Mouse (Mus musculus) mouse embryonic stem cell (cell line): ENCODE results near the gene Erc2.

Experiments
- in situ Hi-C, 2 experiments: fragments of 300-500 bp; cut with MboI; formaldehyde crosslinking; loops; 1 replicate in 1 of 2; 3 replicates in 1 of 2; pipeline ENCODE4 v1.14.3; 2019 to 2020; ENCODE audit warnings: low sequenced_read_pairs in 2 of 2, low pct_unique_long_range_greater_than_20kb in 1 of 2, mixed read lengths in 1 of 2; ENCODE audit not compliant: unreplicated experiment in 1 of 2

Erc2 gene

DNA sequence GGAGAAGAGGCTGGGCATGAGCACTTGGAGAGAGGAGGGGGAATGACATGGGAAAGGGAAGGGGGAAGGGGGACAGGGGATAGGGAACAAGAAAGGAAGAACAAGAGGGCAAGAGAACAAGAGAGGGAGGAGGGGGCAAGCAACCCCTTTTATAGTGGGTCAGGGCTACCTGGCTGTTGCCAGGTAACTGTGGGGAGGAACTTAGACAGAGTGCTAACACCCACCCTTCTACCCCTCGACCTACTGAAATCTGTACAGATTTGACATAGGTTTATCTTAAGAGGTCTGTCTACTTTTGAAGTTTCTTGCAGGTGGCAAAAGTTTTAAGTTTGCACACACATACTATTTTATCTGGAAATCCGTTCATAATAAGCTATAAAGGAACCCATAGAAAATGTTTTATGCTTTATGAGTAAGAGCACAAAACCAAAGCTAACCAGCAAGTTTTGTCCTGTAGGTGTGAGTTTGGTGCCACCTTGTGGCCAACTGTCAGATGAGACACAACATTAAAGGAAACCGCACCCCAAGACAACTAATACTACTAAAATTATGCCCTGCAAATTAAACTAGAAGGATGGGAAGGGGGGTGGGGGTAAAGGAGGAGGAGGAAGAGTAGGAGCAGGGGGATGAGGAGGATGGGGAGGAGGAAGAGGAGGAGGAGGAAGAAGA lies 119.2 kb downstream of the Erc2 start:
- in situ Hi-C loops, result loop anchor here (10.0 to 25.0 kb wide), 2 partner anchors 157 to 554 kb away; no protein-coding TSS in a partner anchor

DNA sequence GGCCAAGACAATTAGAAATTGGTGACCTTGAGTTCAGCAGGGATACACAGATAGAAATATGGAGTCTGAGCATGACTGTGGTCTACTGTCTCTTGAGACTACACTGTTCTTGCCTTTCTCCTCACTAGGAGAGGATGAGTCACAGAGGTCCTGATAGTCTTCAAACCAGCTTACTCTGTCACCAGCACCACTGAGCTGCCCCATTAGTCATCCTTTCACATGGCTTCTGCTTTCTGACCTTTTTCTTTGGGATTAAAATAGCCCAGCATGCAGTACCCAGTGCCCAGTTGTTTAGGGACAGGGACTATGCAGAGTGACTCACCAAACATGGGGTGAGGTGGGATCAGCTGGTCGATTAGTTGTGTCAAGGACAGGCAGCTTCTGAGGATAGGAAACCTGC lies 132.1 kb downstream of the Erc2 start:
- in situ Hi-C loops, result no loop called here

DNA sequence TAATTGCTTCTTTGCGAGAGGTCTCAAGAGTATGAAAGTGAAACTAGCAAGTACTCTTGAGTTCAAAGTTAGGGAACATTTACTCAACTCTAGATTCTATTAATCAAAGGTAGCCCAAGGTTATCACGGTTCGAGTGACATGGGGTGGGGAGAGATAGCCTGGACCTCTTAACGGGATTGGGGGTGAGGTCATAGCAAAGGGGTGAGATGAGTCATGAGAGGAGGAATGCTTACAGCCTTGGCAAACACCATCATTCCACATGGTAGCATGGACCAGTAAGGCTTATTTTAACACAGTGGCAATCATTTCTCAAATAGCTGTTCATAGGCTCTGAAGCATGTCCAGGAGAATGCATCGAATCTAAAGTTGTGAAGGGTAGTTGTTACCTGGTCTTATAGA lies 134.7 kb downstream of the Erc2 start:
- in situ Hi-C loops, result no loop called here

DNA sequence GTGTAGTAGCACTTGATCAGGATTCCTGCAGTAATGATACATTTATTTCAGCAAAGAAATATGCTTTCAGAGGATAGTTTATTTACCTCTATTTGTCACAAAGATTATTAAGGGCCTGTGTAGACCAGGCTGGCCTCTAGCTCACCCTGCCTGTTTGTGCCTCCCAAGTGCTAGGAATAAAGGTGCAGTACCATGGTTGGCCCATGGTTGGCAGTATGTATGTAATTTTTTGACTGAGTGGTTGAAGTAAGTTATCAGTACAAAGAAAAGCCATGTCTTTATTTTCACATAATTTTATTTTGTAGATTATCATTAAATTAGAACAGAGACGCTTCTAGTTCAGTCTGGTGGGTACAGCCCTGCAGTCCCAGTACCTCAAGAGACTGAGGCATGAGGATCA lies 136.0 kb downstream of the Erc2 start:
- in situ Hi-C loops, result no loop called here

DNA sequence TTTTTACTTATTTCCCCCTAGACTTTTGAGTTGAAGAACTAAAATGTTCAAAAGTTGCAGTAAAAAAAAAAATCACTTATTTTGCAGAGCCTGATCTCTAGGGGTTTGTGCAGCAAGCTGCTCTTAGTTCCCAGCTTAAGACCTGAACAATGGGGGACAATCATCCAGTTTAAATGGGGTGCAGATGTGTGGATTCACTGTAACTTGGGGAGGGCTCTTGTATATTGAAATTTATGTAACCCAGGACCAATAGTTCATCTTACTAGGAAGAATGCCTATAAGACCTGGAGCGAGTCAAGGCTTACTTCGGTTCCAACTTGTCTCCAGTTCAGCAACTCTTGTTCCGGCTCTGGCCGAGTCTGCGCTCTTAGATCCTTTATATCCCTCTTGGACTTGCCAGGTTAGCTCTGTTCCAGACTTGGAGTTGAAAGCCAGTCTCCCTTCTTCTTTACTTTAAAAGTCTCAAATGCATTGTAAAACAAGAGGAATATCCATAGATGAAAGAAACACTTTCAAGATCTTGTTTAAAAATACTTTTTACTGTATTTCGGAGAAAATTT lies 136.9 kb downstream of the Erc2 start:
- in situ Hi-C loops, result no loop called here

DNA sequence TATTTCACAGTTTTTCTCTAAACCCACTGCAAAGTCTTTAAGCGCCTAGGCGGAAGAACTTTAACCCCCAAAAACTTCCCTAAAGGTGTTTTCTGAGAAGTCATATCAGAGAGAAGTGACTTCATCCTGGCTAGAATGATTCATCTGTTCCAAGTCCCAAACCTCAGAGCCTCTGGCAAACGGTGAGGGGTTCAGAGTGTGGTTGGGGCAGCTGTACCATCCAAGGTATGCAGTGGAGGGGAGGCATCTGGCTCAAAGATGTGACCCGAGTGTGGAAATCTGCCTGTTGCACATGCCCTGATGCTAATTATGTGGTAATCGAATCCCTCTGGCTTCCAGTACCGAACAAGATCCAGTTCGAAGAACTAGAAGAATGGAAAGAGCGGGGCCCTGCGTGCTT lies 137.8 kb downstream of the Erc2 start:
- in situ Hi-C loops, result no loop called here

DNA sequence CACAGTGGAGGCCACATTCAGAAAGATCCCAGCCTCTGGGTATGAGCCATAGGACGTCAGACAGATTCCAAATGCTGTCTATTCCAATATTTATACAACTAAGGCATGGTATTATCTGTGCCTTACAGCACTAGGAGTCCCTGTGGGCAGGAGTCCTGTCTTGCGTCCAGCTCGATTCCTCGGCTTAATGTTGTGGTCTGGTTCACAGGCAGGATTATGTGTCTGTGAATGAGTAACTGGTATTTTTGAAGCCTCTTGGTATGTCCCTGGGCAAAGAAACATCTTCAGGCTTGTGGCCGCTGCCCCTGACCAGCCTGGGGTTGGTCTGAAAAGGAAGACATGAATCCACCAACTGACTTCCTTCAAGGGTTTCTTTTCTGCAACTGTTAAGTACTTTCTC lies 153.1 kb downstream of the Erc2 start:
- in situ Hi-C loops, result no loop called here

DNA sequence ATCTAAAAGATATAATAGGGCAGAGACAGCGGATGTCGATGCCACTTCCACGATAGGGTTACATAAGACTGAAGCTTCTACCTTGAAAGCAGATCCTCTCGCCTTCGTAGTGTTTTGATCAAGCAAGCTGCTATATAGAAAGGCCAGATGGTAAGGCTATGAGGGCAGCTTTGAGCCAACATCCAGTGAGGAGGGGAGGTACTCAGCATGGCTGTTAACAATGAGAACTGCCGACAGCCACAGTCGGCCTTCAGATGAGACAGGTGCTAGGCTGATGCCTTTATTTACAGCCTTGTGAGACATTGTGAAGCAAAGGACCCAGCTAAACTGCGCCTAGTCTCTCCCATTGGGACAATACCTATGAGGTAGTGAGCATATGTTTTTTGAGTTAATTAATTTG lies 156.3 kb downstream of the Erc2 start:
- in situ Hi-C loops, result no loop called here

DNA sequence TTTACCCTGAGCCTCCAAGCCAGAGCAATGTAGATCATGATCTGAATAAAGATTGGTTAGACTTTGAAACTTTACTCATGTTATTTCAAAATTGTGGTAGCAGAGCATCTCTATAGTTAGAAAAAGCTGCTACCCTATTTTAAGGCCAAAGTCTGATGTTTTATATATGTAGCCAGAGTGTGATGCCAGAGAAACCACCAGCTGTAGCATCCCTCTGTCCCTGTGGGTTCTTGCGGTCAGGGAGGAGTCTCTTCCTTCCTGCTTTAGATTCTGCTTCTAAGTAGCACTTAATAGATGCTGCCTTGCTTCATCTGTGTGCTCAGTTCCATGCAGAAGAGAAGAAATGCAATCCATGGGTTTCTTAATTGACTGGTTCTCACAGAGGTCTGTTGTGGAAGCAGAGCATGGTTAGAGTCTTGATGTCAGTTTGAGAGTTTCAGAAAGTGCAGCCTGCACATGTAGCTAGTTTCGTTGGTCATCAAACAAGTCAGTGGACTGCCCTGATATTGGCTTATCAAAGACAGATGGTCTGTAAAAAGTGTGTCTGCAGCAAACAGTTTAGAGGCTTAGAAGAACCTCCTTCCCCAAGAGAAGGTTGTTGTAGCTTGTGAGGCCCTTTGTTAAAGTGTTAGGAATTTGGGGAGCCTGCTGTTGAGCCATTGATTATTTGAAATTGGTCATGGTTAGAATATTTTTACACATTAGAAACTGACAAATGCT lies 156.9 kb downstream of the Erc2 start:
- in situ Hi-C loops, result no loop called here

DNA sequence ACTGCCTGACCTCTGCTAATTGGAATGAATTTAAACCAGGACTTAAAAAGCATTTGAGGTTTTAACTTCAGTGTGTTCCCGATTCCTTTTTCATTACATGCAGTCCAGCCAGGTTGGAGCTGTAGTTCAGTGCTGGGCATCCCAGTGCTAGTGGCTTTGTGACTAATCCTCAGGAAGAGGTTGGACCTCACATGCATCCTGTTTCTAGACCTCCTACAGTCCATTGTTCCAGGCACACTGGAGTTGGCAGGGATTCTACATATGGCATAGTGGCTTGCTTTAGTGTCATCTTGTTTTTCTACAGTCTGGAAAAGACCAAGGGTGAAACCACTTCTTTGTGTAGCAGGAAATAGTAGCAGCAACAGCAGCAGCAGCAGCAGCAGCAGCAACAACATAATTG lies 159.0 kb downstream of the Erc2 start:
- in situ Hi-C loops, result no loop called here

DNA sequence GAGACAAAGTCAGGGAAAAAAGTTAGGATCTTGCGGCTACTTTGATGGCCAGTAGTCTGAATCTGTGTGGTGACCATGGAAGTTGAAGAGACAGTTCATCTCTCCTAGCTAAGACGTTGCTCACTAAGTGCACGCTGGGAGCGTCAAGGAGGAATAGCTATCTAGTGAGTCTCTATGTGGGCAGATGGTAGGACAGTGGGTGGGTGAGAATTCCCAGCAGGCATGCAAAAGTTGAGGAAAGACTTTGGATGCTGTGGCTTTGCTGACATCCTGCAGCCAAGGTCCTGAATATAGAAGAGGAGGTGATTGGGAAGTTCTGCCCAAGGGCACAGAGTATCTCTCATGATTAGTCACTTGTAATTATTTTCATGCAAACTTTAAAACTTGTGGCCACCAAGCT lies 162.6 kb downstream of the Erc2 start:
- in situ Hi-C loops, result no loop called here

DNA sequence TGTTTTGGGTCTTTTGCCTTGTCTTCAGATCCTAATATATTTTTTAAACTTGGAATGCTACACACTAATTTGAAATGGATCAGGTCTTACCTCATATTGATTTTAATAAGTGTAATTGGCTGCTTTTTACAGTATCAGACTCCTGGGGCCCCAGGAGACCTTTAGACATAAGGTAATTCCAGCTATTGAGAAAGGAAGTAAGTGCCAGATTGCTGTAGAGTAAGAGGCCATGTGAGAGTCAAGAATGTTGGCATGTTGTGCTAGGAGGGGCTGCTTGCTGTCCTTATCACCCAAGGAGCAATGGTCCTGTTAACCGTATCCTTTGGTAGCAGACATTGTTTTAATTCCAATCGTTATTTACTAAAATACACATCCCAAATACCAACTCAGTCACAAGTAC lies 163.3 kb downstream of the Erc2 start:
- in situ Hi-C loops, result no loop called here

DNA sequence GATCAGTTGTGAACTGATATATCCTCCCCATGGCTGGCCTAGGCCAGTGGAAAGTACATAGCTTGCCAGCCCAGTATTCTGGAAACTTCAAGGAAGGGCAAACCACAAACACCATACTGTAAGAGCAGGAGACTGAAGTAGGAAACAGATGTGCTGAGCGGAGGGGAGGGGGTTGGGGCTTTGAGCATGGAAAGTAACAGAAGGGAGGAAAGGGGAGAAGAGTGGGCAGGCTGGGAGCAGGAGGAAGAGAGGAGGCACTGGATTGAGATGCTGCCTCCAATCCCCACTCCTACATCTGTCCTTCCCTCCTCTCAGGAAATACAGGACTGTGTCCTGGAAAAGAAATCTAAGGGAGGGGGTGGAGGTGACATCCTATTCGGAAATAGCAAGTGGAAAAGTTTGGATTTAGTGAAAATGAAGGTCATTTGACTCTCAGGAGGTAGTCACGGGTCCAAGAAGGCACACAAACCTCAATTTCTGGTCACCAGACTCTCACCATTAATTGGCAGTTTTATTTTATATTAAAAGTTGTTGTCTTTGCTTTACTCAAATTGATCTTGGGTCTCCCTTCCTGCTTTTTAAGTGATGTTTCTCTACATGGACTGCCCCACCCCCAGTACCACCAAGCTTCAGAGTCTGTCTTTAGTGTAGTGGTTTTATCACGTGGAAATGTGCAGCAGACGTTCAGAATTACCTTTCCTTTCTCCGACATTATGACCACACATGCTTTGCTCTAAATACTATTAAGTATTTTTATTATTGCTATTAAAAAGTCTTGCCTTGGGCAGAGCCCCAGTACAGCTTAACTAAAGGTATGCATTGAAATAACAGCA lies 167.1 kb downstream of the Erc2 start:
- in situ Hi-C loops, result no loop called here

DNA sequence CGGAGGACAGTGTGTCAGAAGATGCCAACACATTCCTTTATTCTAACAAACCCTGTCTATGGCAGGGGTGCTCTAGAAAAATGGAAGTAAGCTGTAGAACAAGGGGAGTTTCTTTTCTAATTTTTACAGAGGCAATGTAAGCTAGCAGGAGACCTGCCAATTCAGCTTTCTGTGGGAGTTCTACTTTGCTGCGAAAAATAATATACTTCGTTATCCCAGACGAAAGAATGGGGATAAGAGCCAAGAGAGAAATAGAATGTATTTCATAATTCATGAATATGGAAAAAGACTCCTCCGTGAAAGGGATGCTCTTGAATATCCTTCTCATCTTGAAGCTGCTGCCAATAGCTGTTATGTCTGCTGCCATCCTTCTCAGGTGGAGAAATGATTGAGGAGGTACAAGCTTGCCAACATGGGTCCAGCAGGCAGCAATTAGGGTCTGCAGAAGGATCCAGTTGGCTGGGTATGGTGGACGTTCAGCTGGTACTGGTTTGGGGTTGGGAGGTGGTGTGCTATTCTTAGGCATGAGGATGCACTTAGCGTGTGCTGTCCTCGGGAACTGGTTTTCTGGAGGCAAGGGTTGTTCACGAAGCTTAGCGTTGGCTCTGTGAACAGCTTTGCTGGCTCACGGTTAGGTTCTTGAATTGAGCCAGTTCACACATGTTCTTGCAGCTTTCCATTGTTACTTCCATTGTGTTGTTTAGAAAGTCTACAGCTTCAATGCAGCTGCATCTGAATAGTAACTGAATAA lies 176.1 kb downstream of the Erc2 start:
- in situ Hi-C loops, result no loop called here

DNA sequence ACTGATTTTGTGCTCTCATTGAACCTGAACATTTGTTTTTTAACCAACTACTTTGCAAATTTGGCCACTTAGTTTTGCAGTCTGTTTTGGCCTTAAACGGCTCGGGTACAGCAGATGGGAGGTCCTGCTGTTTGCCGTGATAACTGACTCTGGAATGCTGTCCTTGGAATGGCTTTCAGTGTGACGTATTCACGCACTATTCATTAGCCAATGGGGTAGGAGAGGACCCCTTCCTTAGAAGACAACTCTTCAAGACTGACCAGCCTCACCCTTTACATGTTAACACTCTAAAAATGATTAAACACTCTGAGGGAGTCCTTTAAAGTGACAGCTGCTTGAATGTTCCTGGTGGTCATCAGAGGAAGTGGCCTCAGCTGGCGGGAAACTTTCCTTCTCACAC lies 178.5 kb downstream of the Erc2 start:
- in situ Hi-C loops, result no loop called here

DNA sequence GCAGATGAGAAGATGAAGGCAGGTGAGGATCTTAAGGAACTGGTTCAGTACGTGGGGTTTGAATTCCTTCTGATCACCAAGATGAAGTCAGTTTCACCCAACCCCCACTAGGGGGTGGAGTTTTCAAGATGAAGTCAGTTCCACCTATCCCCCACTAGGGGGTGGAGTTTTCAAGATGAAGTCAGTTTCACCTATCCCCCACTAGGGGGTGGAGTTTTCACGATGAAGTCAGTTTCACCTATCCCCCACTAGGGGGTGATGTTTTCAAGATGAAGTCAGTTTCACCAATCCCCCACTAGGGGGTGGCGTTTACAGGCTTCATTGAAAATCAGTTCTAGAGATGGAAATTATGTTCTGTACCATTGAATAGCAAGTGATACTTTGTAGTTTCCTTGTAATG lies 181.7 kb downstream of the Erc2 start:
- in situ Hi-C loops, result no loop called here

DNA sequence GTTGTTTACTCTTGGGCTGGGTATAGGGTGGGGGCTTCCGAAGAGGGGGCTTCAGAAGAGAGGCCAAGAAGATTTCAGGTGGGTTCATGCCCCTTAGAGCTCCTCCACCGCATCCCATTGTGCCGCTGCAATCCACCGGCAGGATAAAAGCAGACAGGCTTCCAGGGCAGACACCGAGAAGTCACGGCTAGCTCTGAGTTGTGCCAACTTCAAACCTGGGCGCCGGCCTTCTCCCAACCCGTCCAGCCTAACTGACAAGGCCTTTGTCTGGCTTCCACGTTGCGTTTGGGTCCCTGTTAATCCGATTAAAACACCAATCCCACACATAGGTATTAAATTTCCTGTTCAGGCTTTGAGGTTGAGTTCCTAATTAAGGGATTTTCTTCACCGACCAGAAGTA lies 182.8 kb downstream of the Erc2 start:
- in situ Hi-C loops, result no loop called here

DNA sequence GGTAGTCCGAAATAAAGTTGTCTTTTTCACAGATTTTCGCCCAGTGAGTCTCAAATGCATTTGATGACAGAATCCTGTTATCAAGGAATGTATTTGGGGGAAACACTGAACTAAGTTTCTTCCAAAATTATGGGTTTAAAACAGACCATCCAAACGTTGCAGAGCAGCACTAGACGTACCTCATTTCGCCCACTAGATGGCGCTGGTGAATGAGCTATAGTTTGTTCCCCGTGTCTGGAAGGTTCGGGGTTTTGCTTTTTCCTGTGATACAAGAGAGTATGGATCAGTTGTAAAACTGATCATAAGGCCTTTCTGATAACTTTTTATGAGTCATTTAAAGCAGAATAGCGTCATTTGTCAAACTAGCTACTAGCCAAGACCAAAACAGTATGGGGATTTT lies 185.9 kb downstream of the Erc2 start:
- in situ Hi-C loops, result no loop called here
